Mouse (Mus musculus) cerebellum, adult 2 months (tissue): ENCODE data around the gene Cldn1.

Source experiments
- CTCF ChIP-seq: fragments of 200-500 bp; IDR thresholded peaks from 2 replicates; pipeline ENCODE4 v1.5.1; 2011; ENCODE audit warnings: low read depth, mild to moderate bottlenecking, control low read depth, low read length, moderate library complexity, borderline replicate concordance; ENCODE audit not compliant: insufficient read depth
- POLR2A ChIP-seq: fragments of 200-500 bp; IDR thresholded peaks from 2 replicates; pipeline ENCODE4 v1.6.1; 2011; ENCODE audit warnings: low read length, control low read depth, borderline replicate concordance; ENCODE audit not compliant: insufficient read depth

DNA sequence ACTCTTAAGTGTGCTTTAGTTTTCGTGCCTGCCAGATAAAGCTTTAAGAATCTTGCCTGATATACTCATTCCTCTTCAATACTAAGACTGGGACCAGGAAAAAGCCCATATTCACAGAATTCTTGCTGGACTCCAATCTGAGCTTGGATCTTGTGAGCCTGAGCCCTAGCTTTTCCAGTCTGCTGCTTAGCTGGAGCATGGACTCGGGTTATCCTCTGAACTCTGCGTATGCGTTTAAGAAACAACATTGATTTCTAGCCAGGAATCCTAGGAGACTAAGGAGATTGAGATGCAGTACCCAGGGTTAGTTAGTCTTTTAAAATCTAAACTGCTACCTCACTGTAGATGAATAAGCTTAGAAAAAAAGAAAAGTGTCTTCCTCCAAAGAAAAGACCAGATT, 20.9 kb downstream of the Cldn1 start:
- TF ChIP-seq POLR2A: no peak
- TF ChIP-seq CTCF: no peak
